ENCODE assay signal across 22 mouse cellular contexts in the genomic region with DNA sequence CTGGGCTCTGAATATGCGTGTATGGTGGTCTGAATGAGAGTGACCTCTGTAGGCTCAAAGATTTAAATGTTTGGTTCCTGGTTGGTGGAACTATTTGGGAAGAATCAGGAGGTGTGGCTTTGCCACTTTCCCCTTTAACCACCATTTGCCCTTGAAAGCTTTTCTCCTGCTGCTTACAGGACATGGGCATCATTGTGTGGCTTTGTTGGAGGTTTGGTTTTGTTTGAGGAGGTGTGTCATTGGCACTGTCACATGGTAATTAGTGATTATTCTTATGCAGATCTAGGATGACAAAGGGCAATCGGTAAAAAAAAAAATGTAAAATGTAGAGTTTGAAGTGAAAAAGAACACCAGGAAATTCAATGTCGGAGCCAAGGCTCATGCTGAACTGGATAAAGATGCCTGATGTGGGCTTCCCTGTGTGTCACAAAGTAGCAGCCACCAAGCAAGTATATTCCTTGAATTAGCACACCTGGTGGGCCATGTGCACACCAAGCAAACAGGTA. TPM values are rescaled to one million over a fixed set of nuclear protein-coding genes. Genes with fewer than 3 reads are reported as not detected.
"Had no signal": no experiment of that assay in that cellular context is flagged by ENCODE, and none has a peak within 500 bp of the region (broad histone marks: within the 10 kb centered on the region; RNA-seq: fewer than 3 reads in every experiment).

No protein-coding gene starts in this region.

- ATAC-seq: midbrain, embryonic 13.5 days; midbrain, embryonic 15.5 days had no signal

- H3K36me3 ChIP-seq: midbrain, embryonic 10.5 days; midbrain, embryonic 13.5 days; midbrain, embryonic 15.5 days; neural tube, embryonic 13.5 days; neural tube, embryonic 15.5 days; stomach, embryonic 15.5 days had no signal

- H3K27me3 ChIP-seq: midbrain, embryonic 13.5 days; midbrain, embryonic 15.5 days; neural tube, embryonic 13.5 days; neural tube, embryonic 15.5 days; stomach, embryonic 15.5 days had no signal

- H3K9ac ChIP-seq: liver, embryonic 14.5 days; lung, embryonic 14.5 days; midbrain, embryonic 13.5 days; midbrain, embryonic 15.5 days; neural tube, embryonic 13.5 days; neural tube, embryonic 15.5 days; stomach, embryonic 15.5 days had no signal

- H3K4me2 ChIP-seq: lung, embryonic 14.5 days; midbrain, embryonic 13.5 days; midbrain, embryonic 15.5 days; neural tube, embryonic 13.5 days; neural tube, embryonic 15.5 days; stomach, embryonic 15.5 days had no signal

- H3K4me1 ChIP-seq: stomach, embryonic 15.5 days had no signal

- H3K27ac ChIP-seq: liver, embryonic 14.5 days; midbrain, embryonic 10.5 days; midbrain, embryonic 13.5 days; midbrain, embryonic 15.5 days; neural tube, embryonic 13.5 days; neural tube, embryonic 15.5 days; stomach, embryonic 15.5 days; stomach, postnatal 0 days had no signal

- DNase-seq: lung, adult 18-20 months; lung, embryonic 14.5 days; lung, postnatal 10 days; lung, postnatal 4 days; right cerebral cortex, postnatal 14 days; thymus, adult 2 months; thymus, postnatal 14 days; thymus, postnatal 36 days had no signal

- H3K4me3 ChIP-seq: midbrain, embryonic 10.5 days; midbrain, embryonic 13.5 days; midbrain, embryonic 15.5 days; myocyte; neural tube, embryonic 13.5 days; neural tube, embryonic 15.5 days; stomach, embryonic 15.5 days had no signal

- H3K9me3 ChIP-seq: midbrain, embryonic 13.5 days; midbrain, embryonic 15.5 days; neural tube, embryonic 13.5 days; neural tube, embryonic 15.5 days; stomach, embryonic 15.5 days had no signal

RNA-seq across cellular contexts. Expression of gene Dhrs2, which starts 37.1 kb away (rescaled TPM):
- total RNA-seq: megakaryocyte, adult 5-6 weeks; megakaryocyte-erythroid progenitor cell, adult 5-6 weeks had no signal
- polyA plus RNA-seq: liver, embryonic 16.5 days; midbrain, embryonic 10.5 days; myocyte; neural tube, embryonic 11.5 days; spleen, adult 2 months had no signal
